Mouse (Mus musculus) brain, embryonic 14.5 days (tissue): ENCODE results near the gene Olfr937. TPM values are rescaled to one million over a fixed set of nuclear protein-coding genes. Genes with fewer than 3 reads are reported as not detected.

Experiments
- DNase-seq: peaks from one replicate; pipeline ENCODE4 v3.0.0-alpha.2; 2011; ENCODE audit warnings: low read depth
- CTCF ChIP-seq: fragments of 200-500 bp; IDR thresholded peaks from 2 replicates; pipeline ENCODE4 v1.5.1; 2012; ENCODE audit warnings: inconsistent platforms, mild to moderate bottlenecking, moderate library complexity, borderline replicate concordance; ENCODE audit not compliant: insufficient read depth, insufficient read length; ENCODE audit errors: extremely low read depth
- POLR2A ChIP-seq: fragments of 200-500 bp; IDR thresholded peaks from 2 replicates; pipeline ENCODE4 v1.6.1; 2012; ENCODE audit warnings: mild to moderate bottlenecking, inconsistent platforms, borderline replicate concordance; ENCODE audit not compliant: poor library complexity, insufficient read depth, insufficient read length, severe bottlenecking; ENCODE audit errors: extremely low read depth
- polyA plus RNA-seq: library from polyadenylated mRNA; depleted of rRNA; stranded (reverse); fragments of >200 nt; gene quantifications from 2 replicates; pipeline ENCODE4 v1.2.3, GENCODE M21; 2012; rRNA removed

Olfr937 gene
- polyA plus RNA-seq = not detected in 2 replicates

DNA sequence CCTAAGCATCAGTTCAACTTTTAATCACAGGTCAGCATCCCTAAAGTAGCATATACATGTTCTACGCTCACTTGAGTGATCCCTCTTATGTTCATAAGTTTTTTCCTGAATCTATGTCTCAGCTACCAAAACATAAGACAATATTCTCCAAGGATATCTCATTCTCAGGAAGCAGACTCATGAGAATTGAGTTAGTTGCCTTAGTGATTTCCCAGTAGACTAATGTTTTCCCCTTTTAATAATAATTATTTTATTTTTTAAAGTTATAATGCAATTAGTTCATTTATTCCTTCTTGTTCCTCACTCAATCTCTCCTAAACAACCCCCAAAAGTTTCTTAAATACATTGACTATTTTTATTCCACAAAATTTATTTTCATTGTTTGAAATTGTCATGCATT, at the start of gene Olfr937:
Gene Olfr937 (minus strand): TSS at position 101 of the 400 bp plus-strand sequence.
- TF ChIP-seq POLR2A = no peak
- TF ChIP-seq CTCF = no peak
- no peak for DNase-seq

DNA sequence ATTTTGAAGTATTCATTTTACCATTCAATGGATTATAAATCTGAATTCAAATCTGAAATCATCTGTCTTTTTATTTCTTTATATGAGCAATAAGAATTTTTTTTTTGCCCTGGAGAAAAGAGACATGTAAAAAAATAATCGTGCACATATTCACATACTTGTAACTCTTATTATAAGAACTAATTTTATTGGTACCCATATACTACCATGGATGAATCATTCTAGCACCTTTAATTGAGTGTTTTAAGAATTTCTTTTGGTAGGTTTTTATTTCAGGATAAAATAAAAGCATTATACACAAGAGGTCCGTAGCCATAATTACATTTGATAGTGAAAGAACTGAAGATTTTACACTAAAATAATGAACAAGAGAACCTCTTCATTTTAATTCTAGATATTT, 14.0 kb upstream of the Olfr937 start, which contains the start of gene Olfr938:
Gene Olfr938 (minus strand): TSS at position 101 of the 400 bp plus-strand sequence.
- TF ChIP-seq CTCF (no peak), POLR2A (no peak)

GRCm38 (mm10) chr9:39023277-39023676, 41.5 kb downstream of the Olfr937 start, which contains the start of gene Olfr146:
Gene Olfr146, minus strand, starts transcription at chr9:39023377.
- no peak for TF ChIP-seq POLR2A
- no peak for TF ChIP-seq CTCF
- DNase-seq = no peak

More for the DNA sequence above, 14.0 kb upstream of the Olfr937 start, which contains the start of gene Olfr938:
- no peak for DNase-seq

Other genes starting within 250 kb of the Olfr937 start
- gene Olfr923, start 238.4 kb downstream of the Olfr937 start, polyA plus RNA-seq = not detected in 2 replicates
- gene Olfr924, start 220.5 kb downstream of the Olfr937 start, polyA plus RNA-seq = not detected in 2 replicates
- not detected in 2 replicates for gene Olfr26, start 209.9 kb downstream of the Olfr937 start, polyA plus RNA-seq
- gene Olfr926, start 187.8 kb downstream of the Olfr937 start, polyA plus RNA-seq = not detected in 2 replicates
- gene Olfr930, start 135.1 kb downstream of the Olfr937 start, polyA plus RNA-seq = not detected in 2 replicates
- gene Olfr933, start 92.6 kb downstream of the Olfr937 start, polyA plus RNA-seq = not detected in 2 replicates
- gene Olfr934, start 76.6 kb downstream of the Olfr937 start, polyA plus RNA-seq = not detected in 2 replicates
- not detected in 2 replicates for gene Olfr935, start 65.3 kb downstream of the Olfr937 start, polyA plus RNA-seq
- not detected in 2 replicates for gene Olfr146, start 41.6 kb downstream of the Olfr937 start, polyA plus RNA-seq
- not detected in 2 replicates for gene Olfr938, start 13.9 kb upstream of the Olfr937 start, polyA plus RNA-seq
- not detected in 2 replicates for gene Olfr27, start 63.2 kb upstream of the Olfr937 start, polyA plus RNA-seq
- gene Olfr943, start 101.4 kb upstream of the Olfr937 start, polyA plus RNA-seq = not detected in 2 replicates
- gene Olfr944, start 137.0 kb upstream of the Olfr937 start, polyA plus RNA-seq = not detected in 2 replicates
- gene Olfr1537, start 185.0 kb upstream of the Olfr937 start, polyA plus RNA-seq = not detected in 2 replicates
- gene Olfr945, start 211.9 kb upstream of the Olfr937 start, polyA plus RNA-seq = not detected in 2 replicates